Mouse (Mus musculus) fat pad, adult 2 months (tissue): ENCODE results near the gene Optc.

ENCODE experiments used
- DNase-seq: peaks from one replicate; pipeline ENCODE4 v3.0.0-alpha.2; 2011; ENCODE audit warnings: low read depth, low spot score; ENCODE audit errors: extremely low read depth

The Optc gene

GRCm38 (mm10) chr1:133907949-133908658 is at the start of gene Optc:
Gene Optc, minus strand, starts transcription at chr1:133907999.
- DNase-seq: no peak

DNA sequence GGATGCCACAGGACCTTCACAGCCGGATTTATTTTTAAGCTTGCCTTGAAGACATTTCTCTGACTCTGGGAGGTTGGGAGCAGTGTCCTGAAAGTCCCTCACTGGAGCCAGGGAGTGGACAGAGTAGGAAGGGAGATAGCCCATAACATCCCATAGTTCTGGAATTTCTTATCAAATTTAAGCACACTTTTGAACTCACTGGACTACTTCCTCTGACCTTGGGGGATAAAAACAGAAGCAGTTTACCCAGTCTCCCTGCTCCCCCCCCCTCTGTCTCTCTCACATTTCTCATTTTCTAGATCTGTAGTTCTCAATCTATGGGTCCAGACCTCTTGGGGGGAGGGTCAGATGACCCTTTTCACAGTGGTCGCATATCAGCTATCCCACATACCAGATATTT is 46.2 kb upstream of the Optc start:
- DNase-seq: no peak

- DNase-seq: no peak
These were observed 45.5 kb upstream of the Optc start for GRCm38 (mm10) chr1:133953261-133953742.

- no peak for DNase-seq
These were observed 43.8 kb upstream of the Optc start for GRCm38 (mm10) chr1:133951598-133951997.

DNA sequence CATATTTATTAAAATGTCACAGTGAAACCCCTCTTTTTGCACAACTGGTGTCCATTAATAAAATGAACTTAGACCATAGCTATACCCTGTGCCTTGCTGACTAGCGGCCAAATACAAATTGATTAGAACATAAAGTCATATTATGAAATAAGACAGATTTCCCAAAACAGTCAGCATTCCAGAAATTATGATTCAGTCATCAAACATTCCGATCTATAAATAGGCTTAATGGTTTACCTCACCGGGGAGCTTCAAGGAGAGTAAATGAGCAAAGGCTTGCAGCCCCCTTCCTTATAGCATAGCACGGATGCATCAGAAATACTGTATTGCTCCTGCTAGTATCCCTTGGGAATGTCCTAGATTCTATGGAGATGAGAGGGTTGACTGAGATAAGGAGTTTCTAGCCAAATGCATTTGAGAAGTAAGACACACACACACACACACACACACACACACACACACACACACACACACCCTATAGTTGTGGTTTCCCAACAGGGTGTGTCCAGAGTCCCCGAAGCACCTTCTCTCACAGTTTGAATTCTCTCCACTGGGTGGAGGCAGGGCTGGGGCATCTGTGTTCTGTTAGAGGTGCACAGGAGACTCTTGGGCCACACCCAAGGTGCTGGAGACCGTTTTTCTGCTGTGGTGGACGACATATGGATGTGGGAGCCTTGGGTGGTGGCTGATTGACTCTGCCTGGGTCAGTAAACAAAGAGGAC is 42.4 kb upstream of the Optc start:
- no peak for DNase-seq

- DNase-seq: no peak
These were observed 37.3 kb upstream of the Optc start for GRCm38 (mm10) chr1:133945106-133945505.

DNA sequence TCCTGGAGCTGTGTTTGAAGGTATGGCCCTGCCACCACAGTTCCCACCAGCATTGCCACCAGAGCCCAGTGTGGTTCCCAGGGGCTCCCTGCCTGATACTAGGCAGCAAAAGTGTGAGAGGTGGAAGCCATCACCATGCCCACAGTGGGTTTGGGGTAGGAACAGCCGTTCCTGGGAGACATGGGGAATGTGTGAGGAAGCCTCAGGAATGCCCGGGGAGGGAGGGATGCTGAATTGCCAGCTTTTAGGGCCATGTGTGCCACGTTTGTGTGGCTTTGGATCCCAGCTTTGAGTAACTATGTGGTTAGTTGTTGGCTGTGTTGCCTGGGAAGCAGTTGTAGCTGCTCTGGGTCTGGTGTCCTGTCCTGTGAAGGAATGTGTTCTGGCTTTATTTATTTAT is 34.1 kb upstream of the Optc start:
- DNase-seq: no peak

GRCm38 (mm10) chr1:133941158-133941860 is 33.5 kb upstream of the Optc start:
- DNase-seq: no peak

DNA sequence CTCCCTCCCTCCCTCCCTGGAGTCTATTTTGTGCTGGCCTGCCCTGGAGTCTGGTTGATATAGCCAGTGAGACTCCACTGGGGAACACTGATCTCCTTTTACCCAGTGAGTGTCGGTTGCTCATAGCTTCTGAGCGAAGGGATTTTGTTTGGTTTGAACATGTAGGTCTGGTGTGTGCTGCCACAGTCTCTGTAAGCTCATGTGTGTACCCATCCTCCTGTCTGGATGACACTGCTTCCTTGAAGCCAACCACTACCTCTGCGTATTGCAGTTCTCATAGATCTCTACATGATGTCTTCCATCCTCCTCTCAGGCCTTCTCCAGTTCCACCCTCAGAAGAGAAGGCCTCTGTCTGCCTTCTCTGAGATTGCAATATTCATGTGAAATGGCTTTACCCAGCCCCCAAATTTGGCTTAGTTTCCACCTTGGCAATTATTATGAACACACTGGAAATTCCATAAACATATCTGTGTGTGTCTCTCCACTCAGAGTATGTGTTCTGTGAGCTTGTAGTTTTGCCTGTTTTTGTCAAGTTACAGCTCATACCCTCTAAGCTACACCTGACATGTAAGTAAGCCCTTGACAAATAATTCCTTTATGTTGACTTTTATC is 32.8 kb upstream of the Optc start:
- DNase-seq: no peak

- DNase-seq: no peak
These were observed 31.9 kb upstream of the Optc start for GRCm38 (mm10) chr1:133939708-133940107.

- DNase-seq: no peak
These were observed 28.4 kb upstream of the Optc start for GRCm38 (mm10) chr1:133936169-133936568.

DNA sequence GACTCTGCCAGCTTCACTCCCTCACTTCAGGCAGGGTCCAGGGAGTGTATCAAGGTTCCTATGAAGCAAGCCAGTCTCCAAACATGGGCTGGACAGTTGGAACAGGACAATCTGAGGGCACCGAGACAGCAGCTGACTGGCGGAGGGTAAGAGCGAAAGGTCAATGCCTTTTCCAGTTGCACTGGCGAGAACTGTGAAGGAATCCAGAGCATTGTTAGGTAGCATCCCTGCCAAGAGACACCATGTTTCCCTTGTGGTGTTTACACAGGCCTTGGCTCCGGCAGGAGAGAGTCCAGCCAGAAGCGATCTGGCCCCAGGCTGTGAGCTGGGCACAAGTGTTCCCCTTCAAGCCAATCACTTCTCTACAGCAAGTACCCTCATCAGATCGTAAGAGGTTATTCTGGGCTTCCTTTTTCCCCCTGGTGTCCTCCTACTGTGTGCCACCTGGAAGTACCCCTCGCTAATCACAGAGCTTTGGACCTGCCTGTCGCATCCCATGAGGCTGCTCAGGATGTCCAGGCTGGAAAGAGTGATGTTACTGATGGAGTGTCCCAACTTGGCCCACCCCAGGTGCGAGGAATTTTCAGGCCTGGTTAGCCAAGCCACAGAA is 26.7 kb upstream of the Optc start:
- no peak for DNase-seq

DNA sequence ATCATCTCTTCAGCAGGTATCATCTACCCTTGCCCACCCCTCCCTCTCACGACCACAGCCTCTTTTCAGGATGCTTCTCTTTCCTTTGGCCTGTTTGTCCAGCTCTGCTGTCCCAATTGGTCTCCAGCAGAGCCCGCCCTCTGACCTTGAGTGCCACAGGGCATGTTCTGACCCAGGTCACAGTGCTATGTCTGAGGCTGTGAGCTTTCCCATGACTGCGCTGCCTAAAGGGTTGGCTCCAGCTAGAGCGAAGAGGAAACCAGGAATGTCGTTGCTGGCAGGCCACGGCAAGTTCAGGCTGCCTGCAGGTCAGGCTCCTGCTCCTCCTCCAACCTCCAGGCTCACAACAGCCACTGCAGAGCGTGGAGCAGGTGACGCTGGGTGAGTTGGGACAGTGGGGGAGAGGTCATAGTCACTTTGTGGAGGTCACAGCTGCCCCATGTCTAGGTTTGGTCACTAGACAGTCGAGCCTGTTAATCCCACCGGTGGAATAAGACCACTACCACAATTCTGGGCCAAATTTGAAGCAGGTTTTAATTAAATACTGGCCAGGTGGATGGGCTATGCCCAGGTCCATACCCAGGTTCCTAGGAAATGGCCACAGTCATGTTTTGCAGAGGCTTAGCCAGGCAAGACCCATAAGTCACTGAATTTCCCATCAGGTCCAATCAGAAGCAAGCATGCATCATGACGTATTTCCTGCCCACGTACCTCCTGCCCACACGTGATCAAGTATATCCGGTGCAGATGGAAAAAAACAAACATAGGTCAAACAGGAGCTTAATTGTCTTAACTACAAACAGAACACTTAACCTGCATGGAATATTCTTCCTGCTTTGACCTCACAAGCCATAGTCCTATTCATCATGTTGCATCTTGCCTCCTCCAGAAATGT is 25.7 kb upstream of the Optc start:
- DNase-seq: no peak

DNA sequence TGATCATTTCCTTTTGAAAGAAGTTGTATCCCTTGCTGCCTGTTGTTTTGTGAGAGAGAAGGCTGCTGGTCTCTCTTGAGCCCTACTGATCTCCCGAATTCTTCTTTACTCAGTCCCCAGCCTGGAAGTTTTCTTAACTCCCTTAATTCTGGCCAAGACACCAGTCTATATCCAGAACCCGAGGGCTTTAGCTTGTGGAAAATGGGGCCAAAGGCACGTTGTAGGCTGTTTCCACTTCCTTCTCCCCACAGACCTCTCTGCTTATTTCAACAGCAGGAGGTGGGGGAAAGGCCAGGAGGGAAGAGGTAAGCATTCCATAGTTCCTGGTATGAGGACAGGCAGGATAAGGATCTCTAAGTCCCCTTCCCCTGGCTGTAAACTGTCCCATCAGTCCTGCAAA is 22.2 kb upstream of the Optc start:
- no peak for DNase-seq

DNA sequence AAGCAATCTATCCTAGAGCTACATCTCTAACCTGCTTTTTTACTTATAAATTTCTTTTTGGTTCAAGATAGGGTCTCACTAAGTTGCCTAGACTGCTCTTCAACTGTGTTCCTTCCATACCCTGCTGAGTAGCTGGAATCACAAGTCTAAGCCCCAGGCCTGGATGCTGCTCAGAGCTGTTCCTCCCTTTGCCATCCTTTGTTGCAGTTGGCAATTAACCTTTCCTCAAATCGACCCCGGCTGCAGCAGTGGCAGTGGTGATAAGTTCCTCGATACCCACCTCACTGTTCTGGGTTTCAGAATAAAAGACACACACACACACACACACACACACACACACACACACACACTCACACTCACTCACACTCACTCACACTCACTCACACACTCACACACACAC is 17.4 kb upstream of the Optc start:
- no peak for DNase-seq

DNA sequence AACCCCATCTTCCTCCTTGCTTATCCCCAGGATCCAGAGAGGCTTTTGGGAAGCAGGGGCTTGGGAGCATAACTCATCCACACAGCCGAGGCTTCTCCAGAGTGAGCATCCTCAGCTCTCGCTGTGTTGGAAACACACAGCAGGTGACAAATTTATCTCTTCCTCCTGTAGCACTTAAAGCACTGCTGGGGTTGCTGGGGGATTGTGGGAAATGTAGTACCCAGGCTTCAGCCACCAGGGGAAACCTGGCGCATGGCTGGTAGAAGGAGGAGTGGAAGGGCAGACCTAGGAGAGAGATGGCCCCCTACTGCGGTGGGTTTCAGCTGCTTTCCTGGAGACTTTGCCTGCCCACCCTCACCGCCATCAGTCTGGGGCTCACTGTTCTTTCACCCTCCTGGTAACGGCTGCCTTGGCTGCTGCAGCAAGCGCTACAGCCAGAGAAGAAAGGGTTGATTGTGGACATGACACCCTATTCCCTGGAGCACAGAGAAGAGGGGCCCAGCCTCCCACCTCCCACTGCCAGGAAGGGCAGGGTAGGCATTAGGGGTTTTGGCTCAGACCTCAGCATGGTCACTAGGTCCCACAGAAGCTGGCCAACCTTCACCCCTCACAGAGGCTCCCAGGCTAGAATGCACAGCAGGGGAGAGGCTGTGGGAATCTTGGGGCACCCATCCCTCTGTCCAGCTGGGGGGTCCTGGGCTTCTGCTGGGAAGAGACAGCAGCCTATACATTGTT is 16.5 kb upstream of the Optc start:
- DNase-seq: no peak

DNA sequence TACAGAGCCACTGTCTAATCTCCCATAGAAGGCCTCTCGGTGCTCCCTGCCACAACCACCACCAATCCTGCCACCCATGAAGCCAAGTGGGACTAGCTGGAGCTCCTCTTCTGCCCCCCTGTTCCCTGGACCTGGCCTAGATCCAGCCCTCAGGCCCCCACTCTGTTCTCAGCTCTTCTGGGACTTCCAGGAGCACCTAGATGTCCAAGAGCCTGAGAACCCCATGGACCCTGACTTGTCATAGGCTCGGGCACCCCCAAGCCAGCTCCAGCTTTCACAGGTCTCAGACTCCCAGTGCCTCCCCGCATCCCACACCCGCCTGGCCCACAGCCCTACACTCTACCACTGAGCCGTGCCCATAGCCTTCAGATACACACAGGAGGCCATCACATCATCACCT is 15.3 kb upstream of the Optc start:
- DNase-seq: no peak

- DNase-seq: no peak
These were observed 13.5 kb upstream of the Optc start, which contains the start of gene Prelp for GRCm38 (mm10) chr1:133921304-133921751. Gene Prelp, minus strand, starts transcription at chr1:133921414.

- DNase-seq: no peak
These were observed 13.1 kb upstream of the Optc start for GRCm38 (mm10) chr1:133920876-133921275.
